Mouse (Mus musculus) C2C12 (cell line): Measurements from ENCODE around the gene Fas. TPM values are rescaled to one million over a fixed set of nuclear protein-coding genes. Genes with fewer than 3 reads are reported as not detected.

Source experiments
- H3K27me3 ChIP-seq: one replicate; pipeline ENCODE4 v1.6.1; 2011; ENCODE audit not compliant: control insufficient read depth, insufficient read depth, insufficient read length
- H3K36me3 ChIP-seq: one replicate; pipeline ENCODE4 v1.6.1; 2011; ENCODE audit not compliant: control insufficient read depth, insufficient read depth
- H3K4me3 ChIP-seq: one replicate; pipeline ENCODE4 v1.5.1; 2011; ENCODE audit warnings: mild to moderate bottlenecking, control low read depth; ENCODE audit not compliant: poor library complexity, insufficient read depth, severe bottlenecking
- H3K79me2 ChIP-seq: one replicate; pipeline ENCODE4 v1.6.1; 2011; ENCODE audit not compliant: control insufficient read depth, insufficient read depth
- H3K79me3 ChIP-seq: one replicate; pipeline ENCODE4 v1.6.1; 2011; ENCODE audit warnings: low read depth, control low read depth
- H3ac ChIP-seq: one replicate; pipeline ENCODE3; 2011; ENCODE audit warnings: low read depth; ENCODE audit not compliant: control insufficient read depth, insufficient read length
- CEBPB ChIP-seq: IDR thresholded peaks from one replicate; pipeline ENCODE4 v1.6.1; 2011; ENCODE audit warnings: low read depth, mild to moderate bottlenecking, control low read depth, moderate library complexity
- CTCF ChIP-seq: IDR thresholded peaks from one replicate; pipeline ENCODE4 v1.5.1; 2011; ENCODE audit not compliant: control insufficient read depth, insufficient read depth, insufficient read length
- FOSL1 ChIP-seq: IDR thresholded peaks from one replicate; pipeline ENCODE4 v1.8.0; 2011; ENCODE audit warnings: mild to moderate bottlenecking, low read length; ENCODE audit not compliant: poor library complexity, insufficient read depth, severe bottlenecking
- MAX ChIP-seq: IDR thresholded peaks from one replicate; pipeline ENCODE4 v1.6.1; 2011; ENCODE audit warnings: mild to moderate bottlenecking, control low read depth
- MYOD1 ChIP-seq: IDR thresholded peaks from one replicate; pipeline ENCODE4 v1.6.1; 2011; ENCODE audit warnings: low read depth; ENCODE audit not compliant: control insufficient read depth, insufficient read length
- MYOG ChIP-seq: IDR thresholded peaks from one replicate; pipeline ENCODE4 v1.6.1; 2011; ENCODE audit not compliant: control insufficient read depth, insufficient read length; ENCODE audit errors: extremely low read depth
- USF1 ChIP-seq: IDR thresholded peaks from one replicate; pipeline ENCODE4 v1.6.1; 2011; ENCODE audit warnings: low read depth, mild to moderate bottlenecking, control low read depth, moderate library complexity
- long read RNA-seq, 2 experiments: library from polyadenylated mRNA; unstranded; transcript quantifications; one replicate each; pipeline ENCODE4 v2.0.0; 2019 to 2020
- polyA plus RNA-seq: library from polyadenylated mRNA; unstranded; fragments of >200 nt; fragmentation: generic; extraction: Trizol; gene quantifications from one replicate; pipeline ENCODE4 v1.2.1, GENCODE M21; 2012; ENCODE audit warnings: missing spikeins

Gene Fas
- polyA plus RNA-seq, result 1.3 TPM
- long read RNA-seq, experiment 1, transcript Fas-201 (9 exons, 1,481 nt), result major isoform, 7 of 11 reads
- long read RNA-seq, experiment 1, partial matches to known transcripts, result 0 of 11 reads
- long read RNA-seq, experiment 1, other reads (novel, unspliced or antisense), result 4 of 11 reads
- long read RNA-seq, experiment 2, partial matches to known transcripts, result 0 of 4 reads
- long read RNA-seq, experiment 2, other reads (novel, unspliced or antisense), result 1 of 4 reads

- Histone ChIP-seq H3K79me2 (no peaks in the 10 kb centered on the region), H3K27me3 (no peaks in the 10 kb centered on the region), H3K4me3 (peak within 1 kb of the TSS; percentile 21)
These were observed at the start of gene Fas for GRCm38 (mm10) chr19:34289948-34290789. Fas (plus strand) TSS chr19:34290666.

DNA sequence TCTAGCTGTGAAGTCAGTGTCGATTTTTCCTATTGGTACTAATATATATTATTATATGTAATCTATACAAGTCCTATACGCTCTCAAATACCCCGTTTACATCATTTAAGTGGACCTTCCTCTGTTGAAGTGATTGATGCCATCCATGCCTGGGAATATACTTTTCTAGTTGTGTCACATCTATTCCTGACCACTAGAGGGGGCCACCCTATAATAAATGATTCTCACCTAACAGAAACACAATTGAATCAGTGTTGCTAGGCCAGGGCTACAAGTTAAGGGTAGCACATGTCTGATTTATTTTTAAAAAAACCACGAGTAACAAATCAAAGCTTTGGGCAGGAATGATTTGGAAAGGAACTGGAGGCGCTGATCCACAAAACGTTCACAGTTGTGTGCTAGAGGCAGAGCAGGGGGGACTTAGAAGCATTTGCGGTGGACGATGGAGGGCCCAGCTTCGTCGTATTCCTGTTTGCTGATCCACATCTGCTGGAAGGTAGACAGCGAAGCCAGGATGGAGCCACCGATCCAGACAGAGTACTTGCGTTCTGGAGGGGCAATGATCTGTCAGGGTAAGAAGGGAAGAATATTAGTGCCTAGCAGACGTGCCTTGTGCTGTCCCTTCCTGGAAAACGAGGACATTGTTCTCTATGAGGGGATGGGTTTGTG, 49.1 kb upstream of the Fas start:
- Histone ChIP-seq H3K4me3 (no peak overlapping the region), H3K27me3 (no peaks in the 10 kb centered on the region), H3K79me3 (no peaks in the 10 kb centered on the region), H3ac (no peak overlapping the region), H3K79me2 (no peaks in the 10 kb centered on the region), H3K36me3 (peaks cover 59% of the 10 kb centered on the region)
- TF ChIP-seq MYOD1 (no peak), CTCF (no peak), FOSL1 (no peak), CEBPB (no peak), USF1 (no peak), MAX (no peak), MYOG (no peak)

More at GRCm38 (mm10) chr19:34289948-34290789, at the start of gene Fas:
- H3K79me3 ChIP-seq, result no peaks in the 10 kb centered on the region
- H3K36me3 ChIP-seq, result no peaks in the 10 kb centered on the region
- H3ac ChIP-seq, result peak within 1 kb of the TSS; percentile 68
- TF ChIP-seq MAX (peak; percentile 22), CEBPB (no peak), FOSL1 (no peak), USF1 (no peak)

- Histone ChIP-seq H3K79me3 (no peaks in the 10 kb centered on the region), H3K27me3 (no peaks in the 10 kb centered on the region), H3K4me3 (no peak overlapping the region), H3K79me2 (no peaks in the 10 kb centered on the region), H3K36me3 (peaks cover 54% of the 10 kb centered on the region), H3ac (no peak overlapping the region)
- TF ChIP-seq CTCF (no peak), MYOG (no peak), USF1 (no peak), FOSL1 (no peak), CEBPB (no peak), MYOD1 (no peak), MAX (no peak)
These were observed 47.5 kb upstream of the Fas start for GRCm38 (mm10) chr19:34242925-34243324.

DNA sequence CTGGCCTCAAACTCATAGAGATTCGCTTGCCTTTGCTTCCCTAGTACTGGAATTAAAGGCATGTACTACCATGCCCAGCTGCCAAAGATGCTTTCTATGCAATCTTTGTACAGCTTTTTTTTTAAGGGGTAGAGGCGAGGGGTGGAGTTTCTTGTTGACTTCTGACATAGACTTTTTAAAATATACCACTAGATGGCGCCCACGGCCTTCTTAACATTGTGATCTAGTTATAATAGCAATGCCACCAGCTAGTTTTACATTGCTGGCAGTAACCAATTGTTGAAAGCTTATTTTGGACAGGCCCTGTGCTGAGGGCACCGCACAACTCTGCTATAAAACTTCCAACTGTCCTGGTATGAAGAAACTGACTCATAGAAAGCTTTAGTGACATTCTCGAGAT, 46.4 kb upstream of the Fas start:
- TF ChIP-seq CEBPB (no peak), MAX (no peak), CTCF (no peak)
- H3K79me2 ChIP-seq, result no peaks in the 10 kb centered on the region
- H3ac ChIP-seq, result no peak overlapping the region
- no peaks in the 10 kb centered on the region for H3K27me3 ChIP-seq
- no peaks in the 10 kb centered on the region for H3K79me3 ChIP-seq
- H3K4me3 ChIP-seq, result no peak overlapping the region
- peaks cover 43% of the 10 kb centered on the region for H3K36me3 ChIP-seq

DNA sequence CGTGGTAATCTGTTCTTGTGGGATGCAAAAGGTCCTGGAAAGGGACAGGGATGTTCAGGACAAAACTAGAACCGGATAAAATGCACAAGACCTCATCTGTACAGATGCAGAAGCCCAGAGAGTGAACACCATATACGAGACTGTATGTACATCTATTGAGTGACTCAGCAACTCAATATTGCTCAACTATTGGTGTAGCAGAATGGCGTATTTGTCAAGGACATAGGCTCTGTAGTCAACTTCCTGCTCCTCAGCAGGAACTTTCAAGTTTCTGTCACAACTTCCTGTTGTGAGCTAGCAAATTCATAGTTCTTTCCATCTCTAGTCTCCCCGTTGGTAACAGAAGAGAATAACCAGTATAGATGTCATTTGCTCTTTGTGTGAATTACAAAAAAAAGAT, 41.9 kb upstream of the Fas start:
- Histone ChIP-seq H3K4me3 (no peak overlapping the region), H3K79me2 (peaks cover 15% of the 10 kb centered on the region), H3K36me3 (peaks cover 23% of the 10 kb centered on the region), H3ac (no peak overlapping the region), H3K79me3 (peaks cover 8% of the 10 kb centered on the region), H3K27me3 (no peaks in the 10 kb centered on the region)
- TF ChIP-seq FOSL1 (no peak), MAX (no peak), MYOG (no peak), USF1 (no peak), CTCF (no peak), MYOD1 (no peak), CEBPB (no peak)
